Mouse (Mus musculus) gastrocnemius, postnatal 36 days (tissue): ENCODE data around the gene Gm11172. TPM values are rescaled to one million over a fixed set of nuclear protein-coding genes. Genes with fewer than 3 reads are reported as not detected.

Experiments used
- DNase-seq, 2 experiments: peaks; one replicate each; pipeline ENCODE4 v3.0.0; 2022
- intact Hi-C: fragments of 180-260 bp; cut with DNase I; formaldehyde crosslinking; loops from one replicate; pipeline ENCODE4 v1.15.1; 2025
- total RNA-seq, 2 experiments: library from RNA; stranded (reverse); gene quantifications; 2 replicates each; pipeline ENCODE4 v1.2.3; 2021

The Gm11172 gene
- total RNA-seq, 2 experiments from 2014 or later, result not detected

- intact Hi-C loops, result no loop called here
- no peak for DNase-seq
These were observed 47.1 kb downstream of the Gm11172 start for GRCm38 (mm10) chr16:10859726-10860245.

- peak in 1 of 2 experiments; percentile 54 for DNase-seq
- intact Hi-C loops, result no loop called here
These were observed 48.7 kb downstream of the Gm11172 start for GRCm38 (mm10) chr16:10861408-10861807.

Other genes with a start within 250 kb of the Gm11172 start
- under 1 TPM; 0.51 to 0.52 TPM for gene Socs1, start 27.4 kb upstream of the Gm11172 start, total RNA-seq
- under 1 TPM in 1 of 2 experiments, not detected in 1; 0.52 TPM for gene Tnp2, start 24.3 kb upstream of the Gm11172 start, total RNA-seq
- not detected for gene Prm3, start 22.0 kb upstream of the Gm11172 start, total RNA-seq
- not detected for gene Prm2, start 16.8 kb upstream of the Gm11172 start, total RNA-seq
- gene Prm1, start 7.1 kb upstream of the Gm11172 start, total RNA-seq, result not detected
- 1 to 10 TPM; 2.5 to 2.7 TPM for gene Rmi2, start 22.1 kb downstream of the Gm11172 start, total RNA-seq
- 1 to 10 TPM; 3.1 to 3.7 TPM for gene Snn, start 248.0 kb downstream of the Gm11172 start, total RNA-seq